Comparison of ENCODE assay signal across 8 mouse cellular contexts in the genomic region with DNA sequence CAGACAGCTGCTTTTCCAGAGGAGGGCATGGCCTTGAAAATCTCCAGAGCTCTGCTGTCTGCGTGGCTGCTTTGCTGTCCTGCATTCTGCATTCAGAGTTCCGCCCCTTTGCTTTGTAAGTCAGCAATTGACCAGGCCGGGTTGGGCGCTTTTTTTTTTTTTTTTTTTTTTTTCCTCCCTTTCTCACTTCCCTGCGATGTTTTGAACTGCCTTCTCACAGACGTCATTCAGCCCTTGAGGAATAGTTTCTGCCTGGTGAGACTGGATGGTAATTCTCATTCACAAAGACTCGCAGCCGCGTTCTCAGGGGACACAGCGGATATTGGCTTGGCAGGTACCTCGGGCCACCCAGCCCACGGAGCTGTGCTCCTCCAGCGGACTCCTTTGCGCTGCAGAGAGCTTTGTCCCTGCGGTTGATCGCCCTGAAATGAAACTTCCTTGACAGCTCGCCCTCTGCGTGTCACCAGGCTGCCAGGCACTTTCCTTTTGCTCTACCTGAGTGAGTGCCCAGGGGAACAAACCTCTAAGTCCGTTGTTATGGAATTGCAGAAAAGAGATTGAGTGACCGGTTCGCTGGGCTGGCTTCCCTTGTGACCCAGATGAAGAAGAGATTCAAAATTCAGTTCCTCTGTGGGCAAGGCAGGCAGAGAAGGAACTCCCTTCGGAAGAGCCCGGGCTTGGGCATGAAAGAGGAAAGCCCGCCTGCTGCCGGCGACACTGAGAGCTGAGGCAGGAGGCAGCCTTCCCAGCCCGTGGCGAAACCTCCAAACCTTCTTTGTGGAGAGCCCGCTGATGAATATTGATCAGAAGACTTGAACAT.
A peak's percentile ranks its signal among the peaks of the same experiment; 100 is the strongest.
DNase-seq lines count a peak whose midpoint lies in the region; ATAC-seq and TF ChIP-seq lines count a peak whose summit lies in the region.

No protein-coding gene starts in this region.

- no peaks in the 10 kb centered on the region for H3K9me3 ChIP-seq in forebrain, embryonic 12.5 days
- no peaks in the 10 kb centered on the region for H3K9me3 ChIP-seq in heart, postnatal 0 days (replicated peaks; ENCODE audit: control insufficient read depth, low read length)
- no peaks in the 10 kb centered on the region for H3K9me3 ChIP-seq in lung, embryonic 16.5 days (ENCODE audit: control insufficient read depth, low read length)

- H3K4me1 ChIP-seq in forebrain, embryonic 12.5 days, result peaks cover 22% of the 10 kb centered on the region
- peaks cover 13% of the 10 kb centered on the region for H3K4me1 ChIP-seq in heart, postnatal 0 days (ENCODE audit: control insufficient read depth, insufficient read depth)
- peaks cover 9% of the 10 kb centered on the region for H3K4me1 ChIP-seq in lung, embryonic 16.5 days (replicated peaks; ENCODE audit: control insufficient read depth, insufficient read depth, low read length)

- peak; percentile 70 for DNase-seq in MEL-GATA-1-ER (ENCODE audit: extremely low read depth, low read depth)
- DNase-seq in heart, postnatal 0 days (ENCODE audit: low spot score), result peak; percentile 76
- DNase-seq in kidney, postnatal 36 days, result peak; percentile 44 to 64
- peak; percentile 45 for DNase-seq in thymus, postnatal 25 days

- H3K27me3 ChIP-seq in forebrain, embryonic 12.5 days, result no peaks in the 10 kb centered on the region
- no peaks in the 10 kb centered on the region for H3K27me3 ChIP-seq in heart, postnatal 0 days (ENCODE audit: control insufficient read depth, insufficient read depth, low read length)
- no peaks in the 10 kb centered on the region for H3K27me3 ChIP-seq in lung, embryonic 16.5 days (ENCODE audit: control insufficient read depth, insufficient read depth, low read depth, low read length)

- H3K27ac ChIP-seq in forebrain, embryonic 12.5 days, result peak overlapping the region; percentile 74
- H3K27ac ChIP-seq in heart, postnatal 0 days (ENCODE audit: low read depth), result peak overlapping the region; percentile 95
- peak overlapping the region; percentile 74 for H3K27ac ChIP-seq in lung, embryonic 16.5 days (ENCODE audit: low read length)

- ATAC-seq in cerebellum, adult (ENCODE audit: insufficient number of reproducible peaks, low FRiP score, low TSS enrichment), result peak; percentile 84
- ATAC-seq in forebrain, embryonic 12.5 days (ENCODE audit: low FRiP score), result peak; percentile 81
- peak; percentile 75 for ATAC-seq in heart, postnatal 0 days (ENCODE audit: insufficient read depth, low read depth)
- ATAC-seq in lung, embryonic 16.5 days (ENCODE audit: low read depth), result peak; percentile 80
- peak; percentile 44; the same call in 1 of the 2 replicates for ATAC-seq in neutrophil, adult 5-6 weeks (ENCODE audit: extremely low read depth, insufficient number of reproducible peaks, low FRiP score, poor library complexity, severe bottlenecking)

- no peak for TF ChIP-seq EP300 in heart, postnatal 0 days (IDR thresholded peaks at IDR 0.05; ENCODE audit: low read depth)

- under 1% methylated on average over 29 of the region's 29 CpGs for WGBS in forebrain, embryonic 12.5 days
- WGBS in heart, postnatal 0 days, result under 1% methylated on average over 29 of the region's 29 CpGs
- under 1% methylated on average over 29 of the region's 29 CpGs for WGBS in lung, embryonic 16.5 days

- H3K9ac ChIP-seq in forebrain, embryonic 12.5 days, result peak overlapping the region; percentile 68
- H3K9ac ChIP-seq in heart, postnatal 0 days (replicated peaks; ENCODE audit: low read depth, low read length), result peak overlapping the region; percentile 83
- H3K9ac ChIP-seq in lung, embryonic 16.5 days (ENCODE audit: low read length), result peak overlapping the region; percentile 72

- peak overlapping the region; percentile 49 for H3K4me3 ChIP-seq in forebrain, embryonic 12.5 days (replicated peaks)
- peak overlapping the region; percentile 74 for H3K4me3 ChIP-seq in heart, postnatal 0 days (ENCODE audit: low read depth, low read length)
- peak overlapping the region; percentile 59 for H3K4me3 ChIP-seq in lung, embryonic 16.5 days (ENCODE audit: low read length)

- TF ChIP-seq CTCF in heart, postnatal 0 days (IDR thresholded peaks at IDR 0.05; ENCODE audit: low read depth), result no peak

- peak overlapping the region; percentile 82 for H3K4me2 ChIP-seq in forebrain, embryonic 12.5 days
- H3K4me2 ChIP-seq in heart, postnatal 0 days (ENCODE audit: low read depth, low read length), result peak overlapping the region; percentile 82
- H3K4me2 ChIP-seq in lung, embryonic 16.5 days (ENCODE audit: low read depth, low read length), result peak overlapping the region; percentile 75

- no peaks in the 10 kb centered on the region for H3K36me3 ChIP-seq in forebrain, embryonic 12.5 days (replicated peaks)
- no peaks in the 10 kb centered on the region for H3K36me3 ChIP-seq in heart, postnatal 0 days (replicated peaks; ENCODE audit: control insufficient read depth, insufficient read depth, low read length)
- no peaks in the 10 kb centered on the region for H3K36me3 ChIP-seq in lung, embryonic 16.5 days (ENCODE audit: control insufficient read depth, insufficient read depth, low read length)

Comparison
In these comparisons a context has a peak if more than half of its experiments do, and no peak if none do; other contexts are left out.
1. Peak in every context shown above with its lines: DNase-seq, ATAC-seq, H3K4me3 ChIP-seq and H3K27ac ChIP-seq.